Mouse (Mus musculus) gastrocnemius, adult 18-20 months (tissue): ENCODE results near the gene Proser2. TPM values are rescaled to one million over a fixed set of nuclear protein-coding genes. Genes with fewer than 3 reads are reported as not detected.
"Not testable (repeated sequence)": the region's sequence is repeated elsewhere in the genome, so short reads cannot be mapped to it uniquely, and the experiment has no call there.

Source experiments
- DNase-seq: peaks from one replicate; pipeline ENCODE4 v3.0.0; 2021; ENCODE audit warnings: low spot score
- total RNA-seq, 2 experiments: library from RNA; stranded (reverse); gene quantifications; 2 replicates each; pipeline ENCODE4 v1.2.3; 2021

Proser2 gene
- total RNA-seq, 2 experiments from 2014 or later = 0.93 to 1.7 TPM

- no peak for DNase-seq
Measured at GRCm38 (mm10) chr2:6133871-6134270, 3.9 kb upstream of the Proser2 start.

- no peak for DNase-seq
Measured at GRCm38 (mm10) chr2:6128881-6129280, 1.1 kb downstream of the Proser2 start.

GRCm38 (mm10) chr2:6128136-6128805 lies 1.7 kb downstream of the Proser2 start:
- no peak for DNase-seq

- DNase-seq = no peak
Measured at GRCm38 (mm10) chr2:6123046-6123445, 7.0 kb downstream of the Proser2 start.

- no peak for DNase-seq
Measured at GRCm38 (mm10) chr2:6121091-6121490, 8.9 kb downstream of the Proser2 start.

GRCm38 (mm10) chr2:6118246-6118645 lies 11.8 kb downstream of the Proser2 start:
- no peak for DNase-seq

GRCm38 (mm10) chr2:6113792-6114191 lies 16.2 kb downstream of the Proser2 start:
- DNase-seq = no peak

GRCm38 (mm10) chr2:6112619-6113018 lies 17.4 kb downstream of the Proser2 start:
- DNase-seq = no peak

- DNase-seq = no peak
Measured at GRCm38 (mm10) chr2:6105437-6105836, 24.6 kb downstream of the Proser2 start.

GRCm38 (mm10) chr2:6100755-6101154 lies 29.3 kb downstream of the Proser2 start:
- DNase-seq = no peak

- DNase-seq = no peak
Measured at GRCm38 (mm10) chr2:6100027-6100749, 29.8 kb downstream of the Proser2 start.

- no peak for DNase-seq
Measured at GRCm38 (mm10) chr2:6099443-6099842, 30.6 kb downstream of the Proser2 start.

GRCm38 (mm10) chr2:6098924-6099323 lies 31.1 kb downstream of the Proser2 start:
- peak; percentile 27 for DNase-seq

- DNase-seq = no peak
Measured at GRCm38 (mm10) chr2:6097113-6097716, 32.8 kb downstream of the Proser2 start.

GRCm38 (mm10) chr2:6089941-6090340 lies 40.1 kb downstream of the Proser2 start:
- not testable (repeated sequence) for DNase-seq

GRCm38 (mm10) chr2:6087151-6087550 lies 42.9 kb downstream of the Proser2 start:
- DNase-seq = peak; percentile 42

GRCm38 (mm10) chr2:6085622-6086530 lies 44.1 kb downstream of the Proser2 start:
- no peak for DNase-seq

GRCm38 (mm10) chr2:6083696-6084095 lies 46.3 kb downstream of the Proser2 start:
- DNase-seq = no peak

- DNase-seq = no peak
Measured at GRCm38 (mm10) chr2:6082615-6083014, 47.4 kb downstream of the Proser2 start.

GRCm38 (mm10) chr2:6081108-6081507 lies 48.9 kb downstream of the Proser2 start:
- no peak for DNase-seq

- DNase-seq = no peak
Measured at GRCm38 (mm10) chr2:6080037-6080436, 50.0 kb downstream of the Proser2 start.

- no peak for DNase-seq
Measured at GRCm38 (mm10) chr2:6075530-6075896, 54.5 kb downstream of the Proser2 start.
